In genomic region chr8:120563851-120564837, GRCm38 (mm10) we compare ENCODE assay signal across 8 mouse cellular contexts. TPM values are rescaled to one million over a fixed set of nuclear protein-coding genes. Genes with fewer than 3 reads are reported as not detected.
A peak's percentile ranks its signal among the peaks of the same experiment; 100 is the strongest.
DNase-seq lines count a peak whose midpoint lies in the region; ATAC-seq and TF ChIP-seq lines count a peak whose summit lies in the region.

No protein-coding gene starts in this region.

- H3K36me3 ChIP-seq in embryonic facial prominence, embryonic 10.5 days (replicated peaks), result peaks cover 54% of the 10 kb centered on the region
- H3K36me3 ChIP-seq in intestine, postnatal 0 days (ENCODE audit: control insufficient read depth, insufficient read depth), result peaks cover 68% of the 10 kb centered on the region
- peaks cover 21% of the 10 kb centered on the region for H3K36me3 ChIP-seq in midbrain, embryonic 16.5 days (ENCODE audit: control insufficient read depth, insufficient read depth, low read length)

- peaks cover 87% of the 10 kb centered on the region for H3K4me1 ChIP-seq in embryonic facial prominence, embryonic 10.5 days
- H3K4me1 ChIP-seq in intestine, postnatal 0 days (replicated peaks; ENCODE audit: control insufficient read depth, insufficient read depth, low read length), result 0 out of 2 replicates have a peak, but pooled peaks cover 4% of the 10 kb centered on the region
- H3K4me1 ChIP-seq in midbrain, embryonic 16.5 days (ENCODE audit: control insufficient read depth, insufficient read depth, low read length), result peaks cover 59% of the 10 kb centered on the region

- 25% methylated on average over 20 of the region's 20 CpGs for WGBS in embryonic facial prominence, embryonic 10.5 days
- 37% methylated on average over 20 of the region's 20 CpGs for WGBS in intestine, postnatal 0 days
- 7% methylated on average over 20 of the region's 20 CpGs for WGBS in midbrain, embryonic 16.5 days

- peak overlapping the region; percentile 81 for H3K27ac ChIP-seq in embryonic facial prominence, embryonic 10.5 days (replicated peaks)
- peak overlapping the region; percentile 70 for H3K27ac ChIP-seq in intestine, postnatal 0 days (ENCODE audit: low read depth, low read length)
- H3K27ac ChIP-seq in midbrain, embryonic 16.5 days (ENCODE audit: low read length), result peak overlapping the region; percentile 62

- peak overlapping the region; percentile 29; the same call in 1 of the 2 replicates for H3K4me3 ChIP-seq in embryonic facial prominence, embryonic 10.5 days
- no peak overlapping the region for H3K4me3 ChIP-seq in intestine, postnatal 0 days (ENCODE audit: low read depth, low read length)
- no peak overlapping the region for H3K4me3 ChIP-seq in midbrain, embryonic 16.5 days (ENCODE audit: low read depth, low read length)

- peak; percentile 36 for ATAC-seq in intestine, postnatal 0 days
- ATAC-seq in midbrain, embryonic 16.5 days, result peak; percentile 67

- peak; percentile 46 for TF ChIP-seq CTCF in intestine, postnatal 0 days (IDR thresholded peaks at IDR 0.05; ENCODE audit: low read depth)

- H3K27me3 ChIP-seq in embryonic facial prominence, embryonic 10.5 days (replicated peaks; ENCODE audit: low read depth, poor library complexity, severe bottlenecking), result no peaks in the 10 kb centered on the region
- H3K27me3 ChIP-seq in intestine, postnatal 0 days (replicated peaks; ENCODE audit: control insufficient read depth, insufficient read depth, low read length), result no peaks in the 10 kb centered on the region
- no peaks in the 10 kb centered on the region for H3K27me3 ChIP-seq in midbrain, embryonic 16.5 days (ENCODE audit: control insufficient read depth, insufficient read depth, low read depth, low read length)

- H3K9me3 ChIP-seq in embryonic facial prominence, embryonic 10.5 days, result peaks cover 11% of the 10 kb centered on the region; the same call in 1 of the 2 replicates
- H3K9me3 ChIP-seq in intestine, postnatal 0 days (ENCODE audit: control insufficient read depth), result no peaks in the 10 kb centered on the region
- no peaks in the 10 kb centered on the region for H3K9me3 ChIP-seq in midbrain, embryonic 16.5 days (replicated peaks; ENCODE audit: control insufficient read depth, low read length, poor library complexity, severe bottlenecking)

- peak overlapping the region; percentile 37 for H3K4me2 ChIP-seq in intestine, postnatal 0 days (replicated peaks; ENCODE audit: low read depth)
- peak overlapping the region; percentile 9; the same call in 1 of the 2 replicates for H3K4me2 ChIP-seq in midbrain, embryonic 16.5 days (ENCODE audit: low read length)

- H3K9ac ChIP-seq in intestine, postnatal 0 days (ENCODE audit: low read depth, low read length), result no peak overlapping the region
- H3K9ac ChIP-seq in midbrain, embryonic 16.5 days (ENCODE audit: low read depth, low read length), result peak overlapping the region; percentile 35; the same call in 1 of the 2 replicates

- DNase-seq in urinary bladder, postnatal 14 days (ENCODE audit: low spot score), result peak; percentile 85
- no peak for DNase-seq in urinary bladder, adult 2 months (ENCODE audit: low spot score)
- DNase-seq in embryonic facial prominence, embryonic 10.5 days (ENCODE audit: low spot score), result peak; percentile 69
- peak; percentile 100 for DNase-seq in heart, adult 11 months
- DNase-seq in liver, result peak; percentile 64
- peak; percentile 67 to 79 for DNase-seq in spleen, postnatal 4 days (ENCODE audit: low spot score in 2 of 2)

RNA-seq across cellular contexts. Expression of gene Gins2, which starts 25.0 kb away (rescaled TPM):
- 4.0 and 6.4 TPM in 2 replicates for polyA plus RNA-seq in urinary bladder, adult 2 months (2012; rRNA removed)
- polyA plus RNA-seq in embryonic facial prominence, embryonic 10.5 days (2016; fragmentation: Nextera tagmentation; extraction: Ambion mirVana), result 156 TPM in 2 replicates
- 23.1 and 23.7 TPM in 2 replicates for polyA plus RNA-seq in intestine, postnatal 0 days (2015; fragmentation: Nextera tagmentation; extraction: Ambion mirVana)
- polyA plus RNA-seq in midbrain, embryonic 16.5 days (2015; fragmentation: Nextera tagmentation; extraction: Ambion mirVana), result 10.7 and 13.3 TPM in 2 replicates
